Mouse (Mus musculus): ENCODE data around the gene Rnf151.
"Not testable (repeated sequence)": the region's sequence is repeated elsewhere in the genome, so short reads cannot be mapped to it uniquely, and the experiment has no call there.

The Rnf151 gene

GRCm38 (mm10) chr17:24734513-24734912 lies 16.6 kb upstream of the Rnf151 start:
- in situ Hi-C loops (cut with MboI; ENCODE audit: unreplicated experiment in 2 of 2) = loop anchor here in 1 of 2 experiments (10.0 kb wide), 1 partner anchor 630 kb away; the partner anchor contains the start of genes Tpsb2 and Tpsg1

GRCm38 (mm10) chr17:24733434-24734050 lies 15.7 kb upstream of the Rnf151 start:
- in situ Hi-C loops (cut with MboI; ENCODE audit: unreplicated experiment in 2 of 2) = loop anchor here in 1 of 2 experiments (10.0 kb wide), 1 partner anchor 631 kb away; the partner anchor contains the start of genes Tpsb2 and Tpsg1

- in situ Hi-C loops (cut with MboI; ENCODE audit: unreplicated experiment in 2 of 2) = loop anchor here in 1 of 2 experiments (10.0 kb wide), 1 partner anchor 632 kb away; the partner anchor contains the start of genes Tpsb2 and Tpsg1
These were observed 14.5 kb upstream of the Rnf151 start for GRCm38 (mm10) chr17:24732233-24732935.

GRCm38 (mm10) chr17:24730787-24731186 lies 12.9 kb upstream of the Rnf151 start:
- in situ Hi-C loops (cut with MboI; ENCODE audit: unreplicated experiment in 2 of 2) = loop anchor here in 1 of 2 experiments (10.0 kb wide), 1 partner anchor 634 kb away; the partner anchor contains the start of genes Tpsb2 and Tpsg1

- in situ Hi-C loops (cut with MboI; ENCODE audit: unreplicated experiment in 2 of 2) = no loop called here
These were observed 11.2 kb upstream of the Rnf151 start for GRCm38 (mm10) chr17:24729067-24729466.

GRCm38 (mm10) chr17:24728184-24728583 lies 10.3 kb upstream of the Rnf151 start:
- in situ Hi-C loops (cut with MboI; ENCODE audit: unreplicated experiment in 2 of 2) = no loop called here

GRCm38 (mm10) chr17:24727618-24728017 lies 9.8 kb upstream of the Rnf151 start, which contains the start of gene Rpl3l:
Rpl3l (plus strand) TSS chr17:24727820.
- in situ Hi-C loops (cut with MboI; ENCODE audit: unreplicated experiment in 2 of 2) = no loop called here

GRCm38 (mm10) chr17:24725637-24726390 lies 8.0 kb upstream of the Rnf151 start:
- in situ Hi-C loops (cut with MboI; ENCODE audit: unreplicated experiment in 2 of 2) = no loop called here

GRCm38 (mm10) chr17:24724184-24724583 lies 6.3 kb upstream of the Rnf151 start, which contains the start of gene Ndufb10:
Ndufb10 (minus strand) TSS chr17:24724478.
- in situ Hi-C loops (cut with MboI; ENCODE audit: unreplicated experiment in 2 of 2) = no loop called here

- in situ Hi-C loops (cut with MboI; ENCODE audit: unreplicated experiment in 2 of 2) = no loop called here
These were observed 6.0 kb upstream of the Rnf151 start for GRCm38 (mm10) chr17:24723881-24724180.

GRCm38 (mm10) chr17:24723122-24723880 lies 5.4 kb upstream of the Rnf151 start:
- in situ Hi-C loops (cut with MboI; ENCODE audit: unreplicated experiment in 2 of 2) = no loop called here

GRCm38 (mm10) chr17:24722220-24722924 lies 4.5 kb upstream of the Rnf151 start:
- in situ Hi-C loops (cut with MboI; ENCODE audit: unreplicated experiment in 2 of 2) = no loop called here

- in situ Hi-C loops (cut with MboI; ENCODE audit: unreplicated experiment in 2 of 2) = not testable (repeated sequence)
These were observed 3.6 kb upstream of the Rnf151 start for GRCm38 (mm10) chr17:24721383-24721955.

- in situ Hi-C loops (cut with MboI; ENCODE audit: unreplicated experiment in 2 of 2) = not testable (repeated sequence)
These were observed 2.8 kb upstream of the Rnf151 start for GRCm38 (mm10) chr17:24720616-24721015.

- in situ Hi-C loops (cut with MboI; ENCODE audit: unreplicated experiment in 2 of 2) = no loop called here
These were observed 1.8 kb upstream of the Rnf151 start for GRCm38 (mm10) chr17:24719494-24720222.

- in situ Hi-C loops (cut with MboI; ENCODE audit: unreplicated experiment in 2 of 2) = not testable (repeated sequence)
These were observed 1.1 kb upstream of the Rnf151 start for GRCm38 (mm10) chr17:24718938-24719337.

GRCm38 (mm10) chr17:24716166-24716682 lies 1.6 kb downstream of the Rnf151 start:
- in situ Hi-C loops (cut with MboI; ENCODE audit: unreplicated experiment in 2 of 2) = no loop called here

GRCm38 (mm10) chr17:24715556-24715955 lies 2.3 kb downstream of the Rnf151 start:
- in situ Hi-C loops (cut with MboI; ENCODE audit: unreplicated experiment in 2 of 2) = no loop called here

Data from v-Abl transformed pro-B cells (cell line).